Mouse (Mus musculus) layer of hippocampus, adult 9-11 months (tissue): ENCODE measurements at regions not wholly inside any gene's neighbourhood (a gene's known extent, or its start where the extent isn't known, plus 50 kb on each side); places are given as distances from the start of the nearest gene placed in this dataset.

Experiments used
- DNase-seq: peaks from one replicate; pipeline ENCODE4 v3.0.0; 2022

DNA sequence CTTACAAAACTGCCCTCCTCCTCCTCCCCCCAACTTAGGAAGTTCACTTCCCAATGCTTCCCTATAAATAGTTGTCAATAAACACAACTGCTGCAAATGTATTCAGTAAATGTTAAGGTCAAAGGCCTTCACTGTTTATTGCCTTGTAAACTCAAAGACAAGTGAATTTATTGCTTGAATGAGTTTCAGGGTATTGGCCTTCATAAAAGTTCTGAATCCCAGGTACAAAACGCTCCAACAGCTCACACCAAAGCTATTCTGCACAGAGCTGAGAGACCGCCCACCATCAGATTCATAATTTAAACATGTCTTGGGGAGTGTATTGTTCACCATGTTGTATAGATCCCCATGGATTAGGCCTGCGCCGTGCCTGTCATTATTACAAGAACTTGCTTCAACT, 53.9 kb upstream of the Cdkn3 start:
- no peak for DNase-seq

GRCm38 (mm10) chr14:46704316-46704751, 56.0 kb upstream of the Cdkn3 start:
- no peak for DNase-seq

- no peak for DNase-seq
Observed at GRCm38 (mm10) chr14:46702669-46703435, 57.5 kb upstream of the Cdkn3 start.

- no peak for DNase-seq
Observed at GRCm38 (mm10) chr14:46692571-46692970, 67.8 kb upstream of the Cdkn3 start.

- no peak for DNase-seq
Observed at GRCm38 (mm10) chr14:46692067-46692466, 68.3 kb upstream of the Cdkn3 start.

- no peak for DNase-seq
Observed at GRCm38 (mm10) chr14:46682728-46683127, 77.6 kb upstream of the Cdkn3 start.

DNA sequence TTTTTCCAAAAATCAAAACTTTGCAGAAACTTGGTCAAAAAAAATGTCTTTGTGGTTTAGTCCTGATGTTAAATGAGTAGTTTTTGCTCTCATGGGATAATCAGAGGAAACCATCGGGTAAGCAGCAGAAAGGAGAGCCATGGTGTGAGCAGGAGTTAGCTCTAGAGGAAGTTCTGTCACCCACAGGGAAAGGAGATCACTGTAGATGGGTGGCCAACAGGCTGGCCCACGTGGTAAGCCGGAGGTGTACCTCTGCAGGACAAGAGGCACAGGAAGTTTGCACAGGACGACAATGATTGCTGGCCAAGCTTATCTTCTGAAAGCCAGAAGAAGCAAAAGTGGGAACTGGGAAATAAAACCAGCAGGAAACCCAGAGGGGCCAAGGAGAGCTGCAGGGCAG, 81.4 kb upstream of the Cdkn3 start:
- no peak for DNase-seq

DNA sequence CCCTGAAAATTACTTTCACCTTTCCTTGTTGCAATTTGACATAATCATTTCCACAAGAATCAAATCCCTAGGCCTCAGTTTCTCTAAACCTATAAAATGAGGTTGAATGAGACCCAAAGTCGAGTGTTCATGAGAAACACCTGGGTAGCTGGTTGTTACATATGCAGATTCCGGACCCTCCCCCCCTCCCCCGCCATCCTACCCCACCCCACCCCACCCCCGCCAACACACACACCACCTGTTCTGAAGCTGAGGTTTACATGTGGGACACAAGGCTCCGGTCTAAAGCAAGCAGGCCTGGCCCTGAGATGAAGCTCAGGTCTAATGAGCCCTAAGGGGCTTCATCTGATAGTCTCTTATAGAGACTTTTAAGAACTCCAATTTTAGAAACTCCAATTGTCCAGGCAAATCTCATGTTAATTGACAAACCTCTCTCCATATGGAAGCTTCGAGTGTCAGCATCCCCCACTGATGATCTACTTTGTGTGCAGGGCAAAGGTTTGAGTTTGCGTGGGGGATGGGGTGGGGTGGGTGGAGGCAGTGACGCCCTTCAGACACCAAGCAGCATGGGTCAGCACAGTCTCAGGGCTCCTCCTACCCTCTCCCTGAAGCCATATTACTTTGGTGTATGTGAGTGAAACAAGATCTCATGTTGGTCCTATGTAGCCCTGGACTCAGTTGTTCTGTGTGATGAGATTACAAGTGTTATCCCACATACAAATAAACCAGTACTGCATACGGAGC, 88.7 kb upstream of the Cdkn3 start:
- DNase-seq = no peak

DNA sequence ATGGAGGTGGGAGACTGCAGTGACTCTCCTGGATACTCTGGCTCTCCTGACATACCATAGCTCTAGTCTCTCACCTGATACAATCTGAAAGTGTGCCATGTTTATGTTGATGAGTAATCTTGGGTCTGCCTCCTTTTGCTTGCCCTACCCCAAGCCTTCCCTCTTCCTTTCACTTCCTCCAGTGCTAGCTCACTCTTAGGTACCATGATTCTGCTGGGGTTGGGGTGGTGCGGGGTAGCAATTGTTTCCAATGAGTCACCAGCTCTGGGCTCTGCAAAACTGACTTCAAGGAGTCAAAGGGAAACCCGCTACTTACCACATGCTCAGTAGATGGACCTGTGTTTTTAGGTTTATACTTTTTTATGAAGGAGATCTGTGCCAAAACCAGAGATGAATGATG, 89.3 kb upstream of the Cdkn3 start:
- no peak for DNase-seq

- no peak for DNase-seq
Observed at GRCm38 (mm10) chr14:46670221-46671046, 89.9 kb upstream of the Cdkn3 start.

DNA sequence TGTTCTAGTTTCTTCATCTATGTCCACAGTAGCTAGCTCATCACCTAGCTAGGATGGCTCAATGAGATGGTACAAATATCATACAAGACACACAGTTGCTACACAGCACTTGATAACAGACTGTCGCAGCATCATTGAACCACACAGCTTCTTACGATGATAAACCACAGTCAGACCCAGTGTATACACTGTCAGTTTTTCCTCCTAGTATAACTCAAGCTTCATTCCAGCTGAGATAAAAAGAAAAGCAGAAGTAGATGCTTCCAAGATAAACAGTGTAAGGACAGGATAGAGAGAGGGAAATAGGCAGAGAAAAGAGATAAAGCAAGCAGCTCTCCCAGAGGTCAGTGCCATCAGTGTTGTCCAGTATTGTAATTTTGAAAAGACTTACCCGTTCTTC, 92.1 kb upstream of the Cdkn3 start:
- DNase-seq = no peak

DNA sequence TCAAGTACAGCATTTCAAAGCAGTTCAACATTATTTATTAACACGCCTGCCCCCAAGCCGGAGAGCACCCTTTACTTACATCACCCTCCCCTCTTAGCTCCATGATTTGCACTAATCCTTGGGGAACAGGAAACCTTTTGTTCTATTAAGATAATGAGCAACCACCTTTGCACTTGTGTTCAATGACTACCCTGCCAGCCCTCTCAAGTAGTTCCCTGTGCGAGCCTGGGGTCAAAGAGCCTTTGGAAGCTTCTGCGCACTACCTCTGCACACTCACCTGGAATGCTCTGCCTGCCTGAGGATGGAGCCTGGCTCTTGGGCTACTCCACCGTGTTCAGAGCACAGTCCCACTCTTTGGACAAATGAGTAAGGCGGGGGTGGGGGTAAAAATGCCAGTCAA, 96.0 kb upstream of the Cdkn3 start:
- no peak for DNase-seq

- DNase-seq = no peak
Observed at GRCm38 (mm10) chr14:46663529-46663928, 96.8 kb upstream of the Cdkn3 start.

DNA sequence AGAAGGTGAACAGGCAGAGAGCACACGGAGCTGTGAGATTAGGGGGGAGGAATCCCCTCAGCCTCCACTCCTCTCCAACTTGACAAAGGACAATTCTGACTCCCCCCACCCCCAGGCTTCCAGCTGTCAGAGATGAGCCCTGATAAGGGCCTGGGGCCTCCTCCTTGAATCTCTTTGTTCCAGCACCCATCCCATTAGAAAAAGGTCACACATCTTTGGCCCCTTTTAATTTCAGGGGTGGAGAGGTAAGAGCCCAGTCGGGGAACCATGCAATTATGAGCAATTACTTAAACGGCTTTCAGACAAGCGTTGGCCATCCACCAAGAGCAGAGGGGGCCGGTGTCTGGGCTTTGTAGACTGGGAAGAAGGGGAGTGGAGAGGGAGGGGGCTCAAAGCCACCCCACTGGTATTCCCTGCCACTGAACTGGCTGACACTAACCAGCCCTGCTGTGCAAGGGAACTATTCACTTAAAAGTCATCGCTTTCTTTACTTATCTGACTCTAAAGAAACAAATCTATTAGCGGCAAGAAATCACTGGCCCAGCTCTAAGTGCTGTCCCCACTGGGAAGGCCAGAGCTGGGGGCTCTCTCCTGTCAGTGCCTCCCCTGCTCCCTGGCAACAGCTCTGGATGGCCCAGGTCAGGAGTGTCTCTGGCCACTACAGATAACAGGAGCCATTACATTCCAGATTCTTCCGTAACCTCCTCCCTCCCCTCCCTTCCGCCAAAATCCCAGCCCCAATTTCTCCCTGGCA, 98.4 kb upstream of the Cdkn3 start:
- no peak for DNase-seq

GRCm38 (mm10) chr14:46661118-46661791, 99.1 kb upstream of the Cdkn3 start:
- no peak for DNase-seq

- DNase-seq = no peak
Observed at GRCm38 (mm10) chr14:46659365-46659764, 101.0 kb upstream of the Cdkn3 start.

DNA sequence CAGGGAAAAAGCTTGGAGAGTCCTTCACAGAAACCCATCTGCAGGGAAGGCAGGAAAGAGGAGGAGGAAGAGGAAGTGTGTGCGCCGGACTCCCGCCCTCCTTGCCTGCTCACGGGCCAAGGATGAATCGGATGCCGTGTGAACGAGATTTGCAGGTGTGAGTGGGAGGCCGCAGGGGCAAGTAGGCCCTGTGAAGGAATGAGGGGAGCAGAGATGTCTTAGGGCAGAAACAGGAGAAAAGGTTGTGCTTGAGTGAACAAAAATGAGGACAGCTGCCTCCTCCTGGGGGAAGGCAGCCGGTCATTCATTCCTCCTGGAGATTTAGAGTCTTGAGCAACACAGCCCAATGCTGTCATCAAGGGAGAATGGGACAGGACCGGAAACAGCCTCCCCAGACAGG, 104.1 kb upstream of the Cdkn3 start:
- DNase-seq = no peak

GRCm38 (mm10) chr14:46647319-46647974, 112.9 kb upstream of the Cdkn3 start:
- DNase-seq = peak; percentile 22

DNA sequence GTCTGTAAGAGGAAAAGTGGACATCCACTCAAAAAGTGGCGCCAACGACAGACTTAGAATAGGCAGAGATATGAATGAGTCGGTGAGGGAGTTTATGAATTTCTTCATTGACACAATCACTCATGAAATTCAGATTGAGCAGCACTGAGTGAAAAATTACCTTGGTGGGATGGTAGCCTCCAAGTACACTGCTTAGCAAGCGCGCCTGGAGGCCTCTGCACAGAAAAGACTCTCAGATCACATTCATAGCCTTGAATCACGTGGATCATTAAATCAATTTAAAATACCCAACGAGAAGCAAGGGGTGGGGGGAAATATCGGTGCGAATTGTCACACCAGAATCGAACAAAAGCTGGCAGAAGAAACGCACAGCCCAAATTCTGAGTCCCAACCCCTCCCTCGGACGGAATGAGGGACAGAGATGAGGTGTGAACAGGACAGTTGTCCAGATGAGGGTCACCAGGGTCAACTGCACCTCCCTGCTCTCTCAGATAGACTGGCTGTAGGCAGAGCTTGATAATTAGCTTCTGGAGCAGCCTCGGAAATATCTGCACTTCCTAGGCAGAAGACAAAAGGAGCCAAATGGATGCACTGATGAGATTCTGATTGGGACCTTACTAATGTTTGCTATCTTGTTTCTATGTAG, 113.5 kb upstream of the Cdkn3 start:
- no peak for DNase-seq

DNA sequence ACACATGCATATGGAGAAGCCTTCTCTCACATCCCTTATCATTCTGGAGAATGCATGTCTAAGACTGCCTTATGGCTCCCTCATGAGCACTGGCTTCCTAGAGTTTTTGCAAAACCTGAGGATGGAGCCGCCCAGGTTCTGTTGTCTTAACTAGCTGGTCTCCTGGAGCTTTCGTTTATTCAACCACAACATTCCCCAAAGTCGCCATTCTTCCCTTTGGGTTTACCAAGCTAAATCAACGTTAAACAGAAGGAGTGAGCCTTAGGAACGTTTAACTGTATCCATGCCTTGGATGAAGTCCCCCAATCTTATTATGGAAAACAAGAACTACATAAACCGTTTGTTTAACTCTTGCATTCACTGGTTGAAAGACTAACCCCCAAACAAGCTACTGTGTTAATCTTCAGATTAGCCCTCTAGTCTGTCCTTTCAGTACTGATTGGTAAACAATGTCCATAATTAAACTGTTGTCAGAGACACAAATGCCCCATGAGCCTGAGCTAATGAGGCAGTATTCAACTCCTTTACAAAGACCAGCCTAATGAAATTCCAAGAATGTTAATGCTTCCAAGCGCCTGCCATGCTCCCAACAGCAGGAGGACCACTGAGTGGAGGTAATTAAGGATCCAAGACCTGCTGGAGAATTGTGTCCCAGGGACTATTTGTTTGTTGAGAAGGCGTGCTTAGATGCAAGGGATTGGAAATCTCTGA, 121.1 kb upstream of the Cdkn3 start:
- no peak for DNase-seq
